In the genomic region with DNA sequence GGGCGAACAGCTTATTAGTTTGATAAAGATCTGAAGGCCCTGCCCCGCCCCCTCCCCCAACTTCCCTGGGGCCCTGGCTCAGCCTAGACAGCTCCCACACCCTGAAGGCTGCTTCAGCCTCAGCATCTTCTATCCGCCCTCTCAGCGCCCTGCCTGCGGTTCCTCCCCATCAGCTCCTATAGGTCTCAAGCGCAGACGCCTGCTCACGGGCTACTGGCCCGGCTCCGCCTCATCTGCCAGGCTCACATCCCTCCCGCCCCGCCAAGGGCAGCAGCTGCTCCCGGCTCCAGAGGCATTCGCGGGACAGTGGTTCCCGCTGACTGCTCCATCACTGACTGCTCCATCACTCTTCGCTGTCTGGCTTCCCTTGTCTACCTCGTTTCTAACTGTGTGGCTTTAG, we compare ENCODE assay signal across 8 mouse cellular contexts. TPM values are rescaled to one million over a fixed set of nuclear protein-coding genes. Genes with fewer than 3 reads are reported as not detected.
DNase-seq lines count a peak whose midpoint lies in the region; ATAC-seq lines count a peak whose summit lies in the region.

A gene (plus strand): TSS at position 190 of the 400 bp plus-strand sequence.

- no peak within 1 kb of the TSS for H3K27ac ChIP-seq in kidney, embryonic 15.5 days
- no peak within 1 kb of the TSS for H3K27ac ChIP-seq in forebrain, embryonic 11.5 days (ENCODE audit: low read depth, low read length)

- ATAC-seq in kidney, embryonic 15.5 days (replicated peaks; ENCODE audit: low FRiP score), result peak; percentile 76
- ATAC-seq in forebrain, embryonic 11.5 days (replicated peaks; ENCODE audit: low FRiP score), result no peak; the same call in 1 of the 2 replicates
- no peak for ATAC-seq in cerebellum, adult (ENCODE audit: insufficient number of reproducible peaks, low FRiP score, low TSS enrichment)

- WGBS in kidney, embryonic 15.5 days, result 2% methylated on average over 18 of the region's 18 CpGs
- WGBS in forebrain, embryonic 11.5 days, result 2% methylated on average over 18 of the region's 18 CpGs

- H3K4me3 ChIP-seq in kidney, embryonic 15.5 days (replicated peaks), result peak within 1 kb of the TSS; percentile 22
- H3K4me3 ChIP-seq in forebrain, embryonic 11.5 days (ENCODE audit: low read depth, low read length), result peak within 1 kb of the TSS; percentile 17

- no peaks in the 10 kb centered on the region for H3K9me3 ChIP-seq in kidney, embryonic 15.5 days (replicated peaks)
- H3K9me3 ChIP-seq in forebrain, embryonic 11.5 days (ENCODE audit: control insufficient read depth, low read length), result no peaks in the 10 kb centered on the region

- H3K27me3 ChIP-seq in kidney, embryonic 15.5 days, result peaks cover 54% of the 10 kb centered on the region
- H3K27me3 ChIP-seq in forebrain, embryonic 11.5 days (ENCODE audit: control insufficient read depth, insufficient read depth, low read length), result peaks cover 5% of the 10 kb centered on the region; the same call in 1 of the 2 replicates

- no peak within 1 kb of the TSS for H3K9ac ChIP-seq in kidney, embryonic 15.5 days
- H3K9ac ChIP-seq in forebrain, embryonic 11.5 days (ENCODE audit: low read length), result 0 out of 2 replicates have a peak within 1 kb of the TSS, but pooled peaks have one; percentile 12

- H3K4me2 ChIP-seq in kidney, embryonic 15.5 days, result peak within 1 kb of the TSS; percentile 51
- H3K4me2 ChIP-seq in forebrain, embryonic 11.5 days (ENCODE audit: low read depth, low read length, severe bottlenecking), result peak within 1 kb of the TSS; percentile 45

- no peaks in the 10 kb centered on the region for H3K36me3 ChIP-seq in kidney, embryonic 15.5 days
- no peaks in the 10 kb centered on the region for H3K36me3 ChIP-seq in forebrain, embryonic 11.5 days (ENCODE audit: control insufficient read depth, insufficient read depth, low read length)

- DNase-seq in kidney, postnatal 36 days, result no peak
- DNase-seq in ZHBTc4 (ENCODE audit: low read depth, low spot score), result peak; percentile 37
- peak; percentile 70 for DNase-seq in forebrain, embryonic 11.5 days (ENCODE audit: low spot score)
- DNase-seq in mesoderm, embryonic 11.5 days (ENCODE audit: low read depth, low spot score), result peak; percentile 57
- DNase-seq in urinary bladder, adult 2 months (ENCODE audit: low spot score), result no peak
- no peak for DNase-seq in thymus, postnatal 36 days

- H3K4me1 ChIP-seq in kidney, embryonic 15.5 days, result peaks cover 12% of the 10 kb centered on the region
- H3K4me1 ChIP-seq in forebrain, embryonic 11.5 days (replicated peaks; ENCODE audit: control insufficient read depth, insufficient read depth, low read length), result peaks cover 6% of the 10 kb centered on the region; the same call in 1 of the 2 replicates

RNA-seq across cellular contexts. Expression of the gene that starts here (rescaled TPM):
- polyA plus RNA-seq in kidney, embryonic 15.5 days (2015; fragmentation: Nextera tagmentation; extraction: Ambion mirVana), result 0.08 and 0.42 TPM in 2 replicates
- polyA plus RNA-seq in forebrain, embryonic 11.5 days (2014; fragmentation: Nextera tagmentation; extraction: Ambion mirVana), result 0.08 TPM in 1 of 2 replicates, not detected in the other
- polyA plus RNA-seq in urinary bladder, adult 2 months (2012; rRNA removed), result 0.03 TPM in 1 of 2 replicates, not detected in the other

Comparison
In these comparisons a context has a peak if more than half of its experiments do, and no peak if none do; other contexts are left out.
1. Peak in ATAC-seq, H3K4me3 ChIP-seq and H3K4me2 ChIP-seq in kidney, embryonic 15.5 days; RNA of the gene not detected or under 1 TPM.
2. Peak in DNase-seq, H3K4me3 ChIP-seq, H3K9ac ChIP-seq and H3K4me2 ChIP-seq in forebrain, embryonic 11.5 days; RNA of the gene not detected or under 1 TPM.
3. DNase-seq: peak in ZHBTc4 (single experiment) and mesoderm, embryonic 11.5 days (single experiment); none in kidney, postnatal 36 days (0 of 2), urinary bladder, adult 2 months (single experiment) and thymus, postnatal 36 days (0 of 2).